Mouse (Mus musculus) ZHBTc4 (cell line): Measurements from ENCODE around the gene Gm21987.
"Not testable (repeated sequence)": the region's sequence is repeated elsewhere in the genome, so short reads cannot be mapped to it uniquely, and the experiment has no call there.

Experiments used
- DNase-seq: peaks from one replicate; pipeline ENCODE4 v3.0.0-alpha.2; 2011; ENCODE audit warnings: low read depth, low spot score

The Gm21987 gene

GRCm38 (mm10) chr16:38346529-38347325 is at the start of gene Gm21987, which contains the start of gene Cox17:
Gene Gm21987 (plus strand): TSS chr16:38347040.
Gene Cox17 (plus strand): TSS chr16:38346991.
- DNase-seq = peak; percentile 97

GRCm38 (mm10) chr16:38298410-38298809 is 48.4 kb upstream of the Gm21987 start:
- DNase-seq = no peak

- DNase-seq = no peak
These were observed 44.5 kb upstream of the Gm21987 start for GRCm38 (mm10) chr16:38302367-38302766.

GRCm38 (mm10) chr16:38304460-38305194 is 42.2 kb upstream of the Gm21987 start:
- peak; percentile 92 for DNase-seq

- DNase-seq = peak; percentile 79
These were observed 40.1 kb upstream of the Gm21987 start for GRCm38 (mm10) chr16:38306571-38307220.

- no peak for DNase-seq
These were observed 39.6 kb upstream of the Gm21987 start for GRCm38 (mm10) chr16:38307221-38307605.

GRCm38 (mm10) chr16:38307651-38308050 is 39.2 kb upstream of the Gm21987 start:
- DNase-seq = no peak

- DNase-seq = no peak
These were observed 38.6 kb upstream of the Gm21987 start for GRCm38 (mm10) chr16:38308195-38308594.

GRCm38 (mm10) chr16:38318492-38318891 is 28.3 kb upstream of the Gm21987 start:
- no peak for DNase-seq

- DNase-seq = no peak
These were observed 27.8 kb upstream of the Gm21987 start for GRCm38 (mm10) chr16:38319087-38319486.

GRCm38 (mm10) chr16:38321452-38321935 is 25.3 kb upstream of the Gm21987 start:
- DNase-seq = peak; percentile 88

- DNase-seq = peak; percentile 53
These were observed 22.5 kb upstream of the Gm21987 start for GRCm38 (mm10) chr16:38324311-38324710.

- no peak for DNase-seq
These were observed 20.0 kb upstream of the Gm21987 start for GRCm38 (mm10) chr16:38326778-38327397.

GRCm38 (mm10) chr16:38329340-38329739 is 17.5 kb upstream of the Gm21987 start:
- no peak for DNase-seq

GRCm38 (mm10) chr16:38334431-38334830 is 12.4 kb upstream of the Gm21987 start:
- DNase-seq = peak; percentile 88

- not testable (repeated sequence) for DNase-seq
These were observed 8.8 kb upstream of the Gm21987 start for GRCm38 (mm10) chr16:38338077-38338476.

- peak; percentile 95 for DNase-seq
These were observed 5.2 kb upstream of the Gm21987 start, which contains the start of gene Maats1 for GRCm38 (mm10) chr16:38341396-38342324. Gene Maats1 (minus strand): TSS chr16:38342143.

- DNase-seq = peak; percentile 72
These were observed 1.7 kb upstream of the Gm21987 start for GRCm38 (mm10) chr16:38344941-38345725.

- DNase-seq = no peak
These were observed 748 bp downstream of the Gm21987 start for GRCm38 (mm10) chr16:38347588-38347987.
